Mouse (Mus musculus) lung, postnatal 0 days (tissue): ENCODE measurements around the gene Ppfia4. TPM values are rescaled to one million over a fixed set of nuclear protein-coding genes. Genes with fewer than 3 reads are reported as not detected.
A peak's percentile ranks its signal among the peaks of the same experiment; 100 is the strongest.

Experiments
- ATAC-seq: fragments of 200-750 bp; cut with Nextera tagmentation; 2 replicates; pipeline ENCODE4 v1.8.0; 2017; ENCODE audit warnings: moderate library complexity
- DNase-seq: peaks from one replicate; pipeline ENCODE4 v3.0.0-alpha.2; 2016; ENCODE audit warnings: low spot score
- H3K27ac ChIP-seq: fragments of 300-500 bp; sonication (generic); 2 replicates; pipeline ENCODE4 v1.5.1; 2014; ENCODE audit warnings: antibody characterized with exemption, mild to moderate bottlenecking, low read length, mixed read lengths
- H3K27me3 ChIP-seq: fragments of 300-500 bp; sonication (generic); replicated peaks from 2 replicates; pipeline ENCODE4 v1.6.1; 2014; ENCODE audit warnings: low read length, mixed read lengths; ENCODE audit not compliant: insufficient read depth
- H3K36me3 ChIP-seq: fragments of 300-500 bp; sonication (generic); 2 replicates; pipeline ENCODE4 v1.6.1; 2014; ENCODE audit warnings: low read length, mixed read lengths; ENCODE audit not compliant: insufficient read depth
- H3K4me1 ChIP-seq: fragments of 300-500 bp; sonication (generic); 2 replicates; pipeline ENCODE4 v1.6.1; 2014; ENCODE audit warnings: antibody characterized with exemption, low read depth, low read length, mixed read lengths; ENCODE audit not compliant: insufficient read depth
- H3K4me2 ChIP-seq: fragments of 300-500 bp; sonication (generic); replicated peaks from 2 replicates; pipeline ENCODE4 v1.6.1; 2014; ENCODE audit warnings: low read depth, mild to moderate bottlenecking, low read length, moderate library complexity, mixed read lengths
- H3K4me3 ChIP-seq: fragments of 300-500 bp; sonication (generic); 2 replicates; pipeline ENCODE4 v1.5.1; 2014; ENCODE audit warnings: low read depth, low read length
- H3K9ac ChIP-seq: fragments of 300-500 bp; sonication (generic); replicated peaks from 2 replicates; pipeline ENCODE4 v1.6.1; 2014; ENCODE audit warnings: low read depth, mild to moderate bottlenecking
- H3K9me3 ChIP-seq: fragments of 300-500 bp; sonication (generic); 2 replicates; pipeline ENCODE4 v1.6.1; 2016; ENCODE audit warnings: low read length, mixed read lengths
- CTCF ChIP-seq: IDR thresholded peaks from 2 replicates; pipeline ENCODE4 v1.5.1; 2016; ENCODE audit warnings: antibody characterized with exemption, mild to moderate bottlenecking
- EP300 ChIP-seq: IDR thresholded peaks from 2 replicates; pipeline ENCODE4 v1.6.1; 2016; ENCODE audit warnings: antibody characterized with exemption, mild to moderate bottlenecking, control low read depth
- WGBS: fragments of 180-500 bp; shearing (Covaris S2); extraction: QIAGEN DNeasy Blood & Tissue Kit; methylation state at CpG from one replicate; pipeline ENCODE4 v1.1.7; 2014; 5-methylcytosine and 5-hydroxymethylcytosine counted together
- polyA plus RNA-seq: library from polyadenylated mRNA; unstranded; fragments of >200 nt; fragmentation: Nextera tagmentation; extraction: Ambion mirVana; gene quantifications from 2 replicates; pipeline ENCODE4 v1.2.1, GENCODE M21; 2015

The Ppfia4 gene
- 4.5 TPM in 2 replicates for polyA plus RNA-seq

DNA sequence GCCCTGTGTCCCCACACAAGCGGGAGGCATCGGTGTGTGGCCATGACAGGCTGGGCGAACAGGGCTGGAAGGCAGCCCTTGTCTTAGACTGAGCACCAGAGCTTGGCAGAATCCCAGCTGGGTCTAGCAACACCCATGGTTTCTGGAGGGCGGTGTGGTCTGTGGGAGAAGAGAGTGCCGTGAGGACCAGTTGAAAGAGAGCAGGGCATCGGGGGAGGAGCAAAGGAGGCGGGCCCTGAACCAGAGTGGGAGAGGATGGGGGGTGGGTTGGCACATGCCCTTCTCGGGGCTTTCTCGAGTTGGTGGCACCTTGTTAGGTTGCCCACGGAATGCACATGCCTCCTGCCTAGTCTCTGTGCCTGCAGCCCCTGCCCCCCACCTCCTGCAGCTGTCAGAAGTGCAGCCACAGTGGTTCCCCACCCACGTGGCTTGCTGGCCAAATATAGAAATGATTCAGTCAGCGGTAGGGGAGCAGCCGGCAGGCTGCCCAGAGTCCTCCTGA is at the start of gene Ppfia4:
Gene Ppfia4 (minus strand): TSS at position 159 of the 502 bp plus-strand sequence.
- H3K36me3 ChIP-seq = no peaks in the 10 kb centered on the region
- no peak within 1 kb of the TSS for H3K4me3 ChIP-seq
- H3K27ac ChIP-seq = no peak within 1 kb of the TSS
- DNase-seq = peak; percentile 69
- H3K9ac ChIP-seq = no peak within 1 kb of the TSS
- H3K4me1 ChIP-seq = peaks cover 8% of the 10 kb centered on the region; the same call in 1 of the 2 replicates
- ATAC-seq = peak; percentile 75
- WGBS = 20% methylated on average over 13 of the region's 13 CpGs
- H3K27me3 ChIP-seq = no peaks in the 10 kb centered on the region
- no peak within 1 kb of the TSS for H3K4me2 ChIP-seq
- no peak for TF ChIP-seq CTCF
- TF ChIP-seq EP300 = no peak
- H3K9me3 ChIP-seq = no peaks in the 10 kb centered on the region

DNA sequence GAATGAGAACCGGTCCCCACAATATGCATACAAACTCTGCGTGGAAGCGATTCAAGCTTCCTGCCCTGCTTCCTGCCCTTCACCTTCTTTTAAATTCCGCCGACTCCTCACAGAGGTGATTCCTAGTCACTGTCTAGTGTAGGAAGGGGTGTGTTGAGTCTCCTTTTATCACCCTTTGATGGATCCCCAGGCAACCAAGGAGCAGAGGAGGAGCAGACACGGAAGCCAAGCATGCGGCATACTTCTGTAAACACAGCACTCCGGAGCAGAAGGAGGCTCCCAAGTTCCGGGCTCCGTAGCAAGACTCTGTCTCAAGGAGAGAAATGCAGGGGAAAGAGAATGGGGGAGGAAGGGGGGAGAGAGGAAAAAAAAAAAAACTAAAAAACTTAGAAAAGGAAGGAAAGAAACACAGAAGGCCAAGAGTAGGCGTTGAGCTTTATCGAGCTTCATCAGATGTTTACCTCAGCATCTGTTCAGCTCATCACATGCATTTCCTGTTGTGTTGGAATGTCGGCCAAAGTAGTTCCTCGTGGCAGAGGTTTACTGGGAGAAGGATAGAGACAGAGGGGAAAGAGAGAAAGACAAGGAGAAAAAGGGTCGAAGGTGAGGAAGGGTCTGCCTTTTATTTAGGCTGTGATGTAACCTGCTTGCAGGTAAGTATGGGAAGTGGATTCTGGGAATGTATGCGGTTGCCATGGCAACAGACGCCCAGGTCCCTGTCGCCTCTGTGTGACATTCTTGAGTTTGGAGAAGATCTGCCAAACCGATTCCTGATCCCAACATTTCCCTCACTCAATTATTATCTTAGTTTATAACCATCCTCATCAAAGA is 49.3 kb upstream of the Ppfia4 start:
- H3K36me3 ChIP-seq = no peaks in the 10 kb centered on the region
- H3K4me2 ChIP-seq = peak overlapping the region; percentile 60
- H3K9me3 ChIP-seq = no peaks in the 10 kb centered on the region
- H3K27me3 ChIP-seq = no peaks in the 10 kb centered on the region
- H3K4me1 ChIP-seq = peaks cover 3% of the 10 kb centered on the region; the same call in 1 of the 2 replicates
- peak overlapping the region; percentile 14 for H3K4me3 ChIP-seq
- TF ChIP-seq CTCF = no peak
- TF ChIP-seq EP300 = no peak
- ATAC-seq (no peak), DNase-seq (peak; percentile 44)
- WGBS = 1% methylated on average over 19 of the region's 19 CpGs
- no peak overlapping the region for H3K27ac ChIP-seq
- 0 out of 2 replicates have a peak overlapping the region, but pooled peaks have one; percentile 16 for H3K9ac ChIP-seq

DNA sequence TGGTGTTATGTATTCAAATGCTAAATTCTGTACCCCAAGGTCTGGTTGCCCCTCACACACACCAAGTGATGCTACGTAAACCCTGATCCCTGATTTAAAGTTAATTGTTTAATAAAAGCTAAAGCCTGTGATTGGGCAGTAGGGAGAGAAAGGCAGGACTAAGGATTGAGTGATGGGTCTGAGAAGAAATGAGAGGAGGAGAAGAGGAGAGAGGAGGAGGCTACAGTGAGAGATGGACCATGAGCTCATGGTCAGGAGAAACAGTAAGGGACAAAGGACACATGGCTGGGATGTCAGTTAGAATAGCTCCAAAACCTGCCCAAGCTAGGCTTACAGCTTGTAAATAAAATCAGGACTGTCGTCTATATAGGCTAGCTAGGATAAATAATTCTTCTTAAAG is 48.3 kb upstream of the Ppfia4 start:
- WGBS = 53% methylated on average over 2 of the region's 2 CpGs
- H3K9me3 ChIP-seq = no peaks in the 10 kb centered on the region
- H3K4me2 ChIP-seq = peak overlapping the region; percentile 60; the same call in 1 of the 2 replicates
- H3K4me3 ChIP-seq = no peak overlapping the region
- H3K27me3 ChIP-seq = no peaks in the 10 kb centered on the region
- H3K36me3 ChIP-seq = no peaks in the 10 kb centered on the region
- ATAC-seq = no peak
- no peak overlapping the region for H3K27ac ChIP-seq
- H3K4me1 ChIP-seq = peaks cover 3% of the 10 kb centered on the region; the same call in 1 of the 2 replicates
- H3K9ac ChIP-seq = no peak overlapping the region
- no peak for TF ChIP-seq EP300
- TF ChIP-seq CTCF = no peak
- no peak for DNase-seq

DNA sequence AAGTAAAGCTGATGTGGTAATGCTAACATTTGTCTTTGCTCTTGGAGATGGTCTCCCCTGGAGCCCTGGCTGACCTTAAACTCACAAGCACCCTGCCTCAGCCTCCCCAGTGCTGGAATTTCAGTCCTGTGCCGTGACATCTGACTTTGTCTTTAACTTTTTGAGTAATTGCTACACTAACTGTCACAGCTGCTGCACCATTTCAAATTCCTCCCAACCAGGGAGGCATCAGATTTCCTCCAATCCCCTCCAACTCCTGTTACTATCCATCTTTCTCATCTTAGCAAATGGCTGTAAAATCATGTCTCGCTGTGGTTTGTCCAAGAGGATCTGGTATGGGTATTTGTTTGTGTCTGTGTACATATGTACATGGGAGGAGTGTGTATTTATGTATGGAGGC is 41.4 kb upstream of the Ppfia4 start:
- H3K4me2 ChIP-seq = no peak overlapping the region
- no peaks in the 10 kb centered on the region for H3K9me3 ChIP-seq
- ATAC-seq = no peak
- WGBS = 69% methylated on average over 2 of the region's 2 CpGs
- H3K4me1 ChIP-seq = no peaks in the 10 kb centered on the region
- no peak overlapping the region for H3K27ac ChIP-seq
- DNase-seq = no peak
- no peak overlapping the region for H3K9ac ChIP-seq
- no peaks in the 10 kb centered on the region for H3K27me3 ChIP-seq
- TF ChIP-seq CTCF (no peak), EP300 (no peak)
- no peaks in the 10 kb centered on the region for H3K36me3 ChIP-seq
- H3K4me3 ChIP-seq = no peak overlapping the region

DNA sequence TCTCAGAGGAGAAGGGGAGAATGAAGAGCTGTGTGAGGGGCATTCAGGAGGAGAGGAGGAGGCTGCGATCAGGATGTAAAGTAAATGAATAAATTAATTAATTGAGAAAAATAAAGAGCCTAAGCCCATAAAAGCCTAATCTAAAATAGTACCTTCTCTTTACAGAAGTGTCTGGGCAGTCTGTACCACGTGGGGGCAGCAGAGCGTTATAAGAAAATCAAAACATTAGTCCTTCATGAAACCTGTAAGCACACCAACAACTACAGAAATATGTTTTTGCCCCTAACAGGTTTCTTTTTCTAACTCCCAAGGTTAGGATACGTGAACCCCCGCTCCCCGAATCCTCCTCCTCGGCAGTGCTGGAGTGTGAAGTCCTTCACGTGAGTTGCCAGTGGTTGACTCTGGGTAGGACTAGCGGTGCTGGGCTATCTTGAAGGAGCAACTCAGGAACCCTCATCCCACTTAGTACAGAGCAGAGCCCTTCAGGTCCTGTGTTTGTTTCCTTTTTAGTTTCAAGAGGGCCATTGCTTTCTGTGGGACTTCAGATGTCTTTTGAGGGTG is 36.1 kb upstream of the Ppfia4 start:
- no peaks in the 10 kb centered on the region for H3K36me3 ChIP-seq
- H3K9ac ChIP-seq = no peak overlapping the region
- no peaks in the 10 kb centered on the region for H3K9me3 ChIP-seq
- WGBS = 37% methylated on average over 9 of the region's 9 CpGs
- H3K27ac ChIP-seq = no peak overlapping the region
- TF ChIP-seq EP300 = no peak
- peak; percentile 75 for TF ChIP-seq CTCF
- no peaks in the 10 kb centered on the region for H3K27me3 ChIP-seq
- no peak overlapping the region for H3K4me2 ChIP-seq
- ATAC-seq = no peak
- no peak overlapping the region for H3K4me3 ChIP-seq
- peak; percentile 82 for DNase-seq
- no peaks in the 10 kb centered on the region for H3K4me1 ChIP-seq

DNA sequence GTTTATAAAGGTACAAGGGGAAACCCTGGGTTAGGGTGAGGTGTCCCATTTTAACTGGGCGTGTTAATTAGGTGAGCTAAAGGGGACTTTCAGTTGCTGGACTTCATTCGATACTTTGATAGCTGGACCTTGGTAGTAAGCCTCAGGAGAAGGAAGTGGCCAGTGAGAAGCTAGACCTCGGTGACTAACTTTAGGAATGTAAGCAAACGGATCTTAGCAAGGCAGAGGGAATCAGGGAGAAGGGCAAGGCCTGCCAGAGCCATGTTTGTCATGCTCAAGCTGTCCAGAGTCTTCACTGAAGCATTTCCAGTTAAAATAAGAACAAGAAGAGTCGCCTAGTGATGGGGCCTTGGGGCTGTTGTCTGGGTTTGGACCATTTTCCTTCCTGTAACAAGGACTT is 32.8 kb upstream of the Ppfia4 start:
- Histone ChIP-seq H3K27ac (no peak overlapping the region), H3K9me3 (no peaks in the 10 kb centered on the region), H3K27me3 (no peaks in the 10 kb centered on the region), H3K4me1 (peaks cover 5% of the 10 kb centered on the region; the same call in 1 of the 2 replicates), H3K4me2 (no peak overlapping the region), H3K36me3 (no peaks in the 10 kb centered on the region), H3K4me3 (no peak overlapping the region), H3K9ac (no peak overlapping the region)
- WGBS = 55% methylated on average over 5 of the region's 5 CpGs
- ATAC-seq (no peak), DNase-seq (no peak)
- TF ChIP-seq CTCF (no peak), EP300 (no peak)
